Mouse (Mus musculus): ENCODE measurements around the gene Vps25. TPM values are rescaled to one million over a fixed set of nuclear protein-coding genes. Genes with fewer than 3 reads are reported as not detected.

Vps25 gene
- polyA plus RNA-seq (2012; rRNA removed): 34.6 and 40.2 TPM in 2 replicates

GRCm38 (mm10) chr11:101253613-101254389 is at the start of gene Vps25:
Gene Vps25 (plus strand): TSS chr11:101253707.

GRCm38 (mm10) chr11:101226065-101226701 is 27.3 kb upstream of the Vps25 start, which contains the start of gene Ezh1:
Gene Ezh1 (minus strand): TSS chr11:101226463.

GRCm38 (mm10) chr11:101245855-101246701 is 7.4 kb upstream of the Vps25 start, which contains the start of gene Ramp2:
Gene Ramp2 (plus strand): TSS chr11:101246028.

GRCm38 (mm10) chr11:101259948-101260825 is 6.7 kb downstream of the Vps25 start, which contains the start of gene Wnk4:
Gene Wnk4 (plus strand): TSS chr11:101260567.

GRCm38 (mm10) chr11:101278223-101279192 is 25.0 kb downstream of the Vps25 start, which contains the start of the genes Cntd1 and Coa3:
Gene Cntd1 (plus strand): TSS chr11:101279012.
Gene Coa3 (minus strand): TSS chr11:101279114.

GRCm38 (mm10) chr11:101302004-101302798 is 48.7 kb downstream of the Vps25 start, which contains the start of gene Becn1:
Gene Becn1 (minus strand): TSS chr11:101302286.

Other genes starting within 250 kb of the Vps25 start
- 28.4 and 31.1 TPM in 2 replicates for gene Atp6v0a1, start 244.3 kb upstream of the Vps25 start, polyA plus RNA-seq (2012; rRNA removed)
- gene Naglu, start 183.7 kb upstream of the Vps25 start, polyA plus RNA-seq (2012; rRNA removed): 2.9 and 3.4 TPM in 2 replicates
- gene Hsd17b1, start 175.3 kb upstream of the Vps25 start, polyA plus RNA-seq (2012; rRNA removed): 0.16 and 0.29 TPM in 2 replicates
- gene Coasy, start 171.1 kb upstream of the Vps25 start, polyA plus RNA-seq (2012; rRNA removed): 13.9 and 16.1 TPM in 2 replicates
- 16.2 and 18.2 TPM in 2 replicates for gene Mlx, start 166.4 kb upstream of the Vps25 start, polyA plus RNA-seq (2012; rRNA removed)
- gene Psmc3ip, start 158.3 kb upstream of the Vps25 start, polyA plus RNA-seq (2012; rRNA removed): 17.9 and 19.9 TPM in 2 replicates
- 18.0 and 21.8 TPM in 2 replicates for gene Retreg3, start 133.8 kb upstream of the Vps25 start, polyA plus RNA-seq (2012; rRNA removed)
- 8.7 and 13.8 TPM in 2 replicates for gene Tubg1, start 133.8 kb upstream of the Vps25 start, polyA plus RNA-seq (2012; rRNA removed)
- gene Tubg2, start 97.8 kb upstream of the Vps25 start, polyA plus RNA-seq (2012; rRNA removed): 0.08 and 0.11 TPM in 2 replicates
- 0.14 and 0.15 TPM in 2 replicates for gene Cntnap1, start 83.2 kb upstream of the Vps25 start, polyA plus RNA-seq (2012; rRNA removed)
- gene Plekhh3, start 82.4 kb upstream of the Vps25 start, polyA plus RNA-seq (2012; rRNA removed): 0.95 and 0.97 TPM in 2 replicates
- not detected in 2 replicates for gene Ccr10, start 78.3 kb upstream of the Vps25 start, polyA plus RNA-seq (2012; rRNA removed)
- 8.9 and 9.4 TPM in 2 replicates for gene Ezh1, start 27.2 kb upstream of the Vps25 start, polyA plus RNA-seq (2012; rRNA removed)
- 13.0 and 15.1 TPM in 2 replicates for gene Ramp2, start 7.7 kb upstream of the Vps25 start, polyA plus RNA-seq (2012; rRNA removed)
- 5.2 and 5.4 TPM in 2 replicates for gene Wnk4, start 6.9 kb downstream of the Vps25 start, polyA plus RNA-seq (2012; rRNA removed)
- 0.37 and 0.56 TPM in 2 replicates for gene Cntd1, start 25.3 kb downstream of the Vps25 start, polyA plus RNA-seq (2012; rRNA removed)
- gene Coa3, start 25.4 kb downstream of the Vps25 start, polyA plus RNA-seq (2012; rRNA removed): 50.7 and 59.2 TPM in 2 replicates
- gene Becn1, start 48.6 kb downstream of the Vps25 start, polyA plus RNA-seq (2012; rRNA removed): 67.0 and 70.3 TPM in 2 replicates
- gene Psme3, start 62.5 kb downstream of the Vps25 start, polyA plus RNA-seq (2012; rRNA removed): 111 and 131 TPM in 2 replicates
- gene Aoc2, start 71.4 kb downstream of the Vps25 start, polyA plus RNA-seq (2012; rRNA removed): 3.2 and 5.2 TPM in 2 replicates
- gene Aoc3, start 76.9 kb downstream of the Vps25 start, polyA plus RNA-seq (2012; rRNA removed): 0.17 and 0.24 TPM in 2 replicates
- 0.01 TPM in 2 replicates for gene G6pc, start 113.9 kb downstream of the Vps25 start, polyA plus RNA-seq (2012; rRNA removed)
- 26.3 and 29.3 TPM in 2 replicates for gene Aarsd1, start 163.9 kb downstream of the Vps25 start, polyA plus RNA-seq (2012; rRNA removed)
- gene Gm27029, start 171.1 kb downstream of the Vps25 start, polyA plus RNA-seq (2012; rRNA removed): 1.2 and 1.4 TPM in 2 replicates
- gene Rundc1, start 171.4 kb downstream of the Vps25 start, polyA plus RNA-seq (2012; rRNA removed): 3.4 and 4.2 TPM in 2 replicates
- gene Ptges3l, start 171.6 kb downstream of the Vps25 start, polyA plus RNA-seq (2012; rRNA removed): 0.92 and 1.4 TPM in 2 replicates
- gene Rpl27, start 188.6 kb downstream of the Vps25 start, polyA plus RNA-seq (2012; rRNA removed): 934 and 1,025 TPM in 2 replicates
- gene Ifi35, start 194.7 kb downstream of the Vps25 start, polyA plus RNA-seq (2012; rRNA removed): 19.6 and 24.0 TPM in 2 replicates
- gene Rnd2, start 211.3 kb downstream of the Vps25 start, polyA plus RNA-seq (2012; rRNA removed): 2.7 and 3.3 TPM in 2 replicates
- gene Vat1, start 212.5 kb downstream of the Vps25 start, polyA plus RNA-seq (2012; rRNA removed): 8.3 and 9.3 TPM in 2 replicates

Data from liver, embryonic 14 days (tissue).